Mouse (Mus musculus) adipose tissue, adult 10 weeks (tissue): Measurements from ENCODE around the gene Gm6899. TPM values are rescaled to one million over a fixed set of nuclear protein-coding genes. Genes with fewer than 3 reads are reported as not detected.

Source experiments
- polyA plus RNA-seq: library from polyadenylated mRNA; stranded (reverse); fragments of 350-450 nt; fragmentation: Illumina TruSeq; extraction: RNeasy Lipid Tissue Mini Kit (QIAGEN cat#74804); gene quantifications from one replicate; pipeline ENCODE4 v1.2.3, GENCODE M21; 2014; ENCODE audit warnings: low read depth, low replicate concordance

The Gm6899 gene
- not detected for polyA plus RNA-seq

GRCm38 (mm10) chr11:26593061-26594059 lies at the start of gene Gm6899, which contains the start of gene Vrk2:
TSS of gene Gm6899 (plus strand) at chr11:26593241.
TSS of gene Vrk2 (minus strand) at chr11:26593999.

Other genes with a start within 250 kb of the Gm6899 start
- gene Fancl, start 207.1 kb upstream of the Gm6899 start, polyA plus RNA-seq = 10.5 TPM
- gene Vrk2, start 758 bp downstream of the Gm6899 start, polyA plus RNA-seq = 6.6 TPM